Mouse (Mus musculus): ENCODE measurements around the gene Commd1.

GRCm38 (mm10) chr11:23020841-23021240 lies 38.7 kb upstream of the Commd1 start:
- TF ChIP-seq CTCF (conservative IDR thresholded peaks at IDR 0.05; ENCODE audit: low read length), result no peak
- no peak for TF ChIP-seq NANOG (IDR thresholded peaks at IDR 0.05; ENCODE audit: borderline replicate concordance, low read length)
